Mouse (Mus musculus): ENCODE results near the gene Orm1.

- TF ChIP-seq CTCF (IDR thresholded peaks at IDR 0.05; ENCODE audit: low read depth), result no peak
- TF ChIP-seq EP300 (optimal IDR thresholded peaks at IDR 0.05), result no peak
Observed at GRCm38 (mm10) chr4:63359861-63360260, 15.5 kb downstream of the Orm1 start.

Measured in stomach, postnatal 0 days (tissue).